Mouse (Mus musculus) brain, embryonic 14.5 days (tissue): ENCODE data around the gene Plekha7.

Experiments used
- CTCF ChIP-seq: fragments of 200-500 bp; IDR thresholded peaks from 2 replicates; pipeline ENCODE4 v1.5.1; 2012; ENCODE audit warnings: inconsistent platforms, mild to moderate bottlenecking, moderate library complexity, borderline replicate concordance; ENCODE audit not compliant: insufficient read depth, insufficient read length; ENCODE audit errors: extremely low read depth
- POLR2A ChIP-seq: fragments of 200-500 bp; IDR thresholded peaks from 2 replicates; pipeline ENCODE4 v1.6.1; 2012; ENCODE audit warnings: mild to moderate bottlenecking, inconsistent platforms, borderline replicate concordance; ENCODE audit not compliant: poor library complexity, insufficient read depth, insufficient read length, severe bottlenecking; ENCODE audit errors: extremely low read depth

GRCm38 (mm10) chr7:116286173-116286572 lies 22.0 kb downstream of the Plekha7 start:
- no peak for TF ChIP-seq CTCF
- no peak for TF ChIP-seq POLR2A
